Mouse (Mus musculus) gastrocnemius, postnatal 4 days (tissue): ENCODE data around the gene Pebp1. TPM values are rescaled to one million over a fixed set of nuclear protein-coding genes. Genes with fewer than 3 reads are reported as not detected.

Experiments used
- DNase-seq, 2 experiments: peaks; one replicate each; pipeline ENCODE4 v3.0.0; 2021 to 2022; ENCODE audit warnings: low spot score in 2 of 2, mixed read lengths in 2 of 2
- total RNA-seq, 2 experiments: library from RNA; stranded (reverse); gene quantifications; 2 replicates each; pipeline ENCODE4 v1.2.3; 2021

Pebp1 gene
- total RNA-seq, 2 experiments from 2014 or later = 301 to 327 TPM

GRCm38 (mm10) chr5:117289646-117290045 is 2.2 kb upstream of the Pebp1 start:
- DNase-seq = no peak

GRCm38 (mm10) chr5:117286286-117286685 is 1.1 kb downstream of the Pebp1 start:
- DNase-seq = no peak

GRCm38 (mm10) chr5:117285266-117285665 is 2.2 kb downstream of the Pebp1 start:
- DNase-seq = no peak

GRCm38 (mm10) chr5:117284682-117285081 is 2.7 kb downstream of the Pebp1 start:
- DNase-seq = no peak

GRCm38 (mm10) chr5:117284029-117284428 is 3.4 kb downstream of the Pebp1 start:
- no peak for DNase-seq

GRCm38 (mm10) chr5:117282360-117282759 is 5.1 kb downstream of the Pebp1 start:
- DNase-seq = no peak

- DNase-seq = no peak
Observed at GRCm38 (mm10) chr5:117281536-117281935, 5.9 kb downstream of the Pebp1 start.

- no peak for DNase-seq
Observed at GRCm38 (mm10) chr5:117279669-117280050, 7.8 kb downstream of the Pebp1 start.

GRCm38 (mm10) chr5:117278809-117279668 is 8.4 kb downstream of the Pebp1 start:
- no peak for DNase-seq

GRCm38 (mm10) chr5:117277784-117278183 is 9.6 kb downstream of the Pebp1 start:
- DNase-seq = no peak

GRCm38 (mm10) chr5:117274817-117275216 is 12.6 kb downstream of the Pebp1 start:
- no peak for DNase-seq

- DNase-seq = no peak
Observed at GRCm38 (mm10) chr5:117271945-117272344, 15.5 kb downstream of the Pebp1 start.

- DNase-seq = no peak
Observed at GRCm38 (mm10) chr5:117269395-117269794, 18.0 kb downstream of the Pebp1 start.

- no peak for DNase-seq
Observed at GRCm38 (mm10) chr5:117268749-117269148, 18.7 kb downstream of the Pebp1 start.

GRCm38 (mm10) chr5:117267913-117268312 is 19.5 kb downstream of the Pebp1 start:
- no peak for DNase-seq

- DNase-seq = no peak
Observed at GRCm38 (mm10) chr5:117264701-117265100, 22.7 kb downstream of the Pebp1 start.

- no peak for DNase-seq
Observed at GRCm38 (mm10) chr5:117263566-117263965, 23.9 kb downstream of the Pebp1 start.

GRCm38 (mm10) chr5:117258276-117258675 is 29.1 kb downstream of the Pebp1 start:
- no peak for DNase-seq

GRCm38 (mm10) chr5:117251763-117252162 is 35.7 kb downstream of the Pebp1 start:
- DNase-seq = no peak

- no peak for DNase-seq
Observed at GRCm38 (mm10) chr5:117250796-117251195, 36.6 kb downstream of the Pebp1 start.

GRCm38 (mm10) chr5:117248351-117248750 is 39.1 kb downstream of the Pebp1 start:
- no peak for DNase-seq

GRCm38 (mm10) chr5:117245170-117245569 is 42.3 kb downstream of the Pebp1 start:
- DNase-seq = no peak
